Mouse (Mus musculus): Measurements from ENCODE around the gene Serinc2.

- TF ChIP-seq CTCF (IDR thresholded peaks at IDR 0.05; ENCODE audit: low read depth), result no peak
- TF ChIP-seq EP300 (IDR thresholded peaks at IDR 0.05; ENCODE audit: low read depth), result no peak
Observed at GRCm38 (mm10) chr4:130268736-130269135, 10.3 kb downstream of the Serinc2 start.
